Mouse (Mus musculus): Measurements from ENCODE around the gene Krt17. TPM values are rescaled to one million over a fixed set of nuclear protein-coding genes. Genes with fewer than 3 reads are reported as not detected.
"Not testable (repeated sequence)": the region's sequence is repeated elsewhere in the genome, so short reads cannot be mapped to it uniquely, and the experiment has no call there.

Gene Krt17
- total and polyA plus RNA-seq, 2 experiments = not detected

GRCm38 (mm10) chr11:100259079-100259478 is 1.8 kb downstream of the Krt17 start:
- H3K36me3 ChIP-seq (ENCODE audit: control insufficient read depth, insufficient read depth, low read length) = no peaks in the 10 kb centered on the region
- no peak overlapping the region for H3K4me3 ChIP-seq (ENCODE audit: insufficient read depth, low read depth, low read length)
- H3K79me2 ChIP-seq (ENCODE audit: control insufficient read depth, insufficient read depth, low read length) = no peaks in the 10 kb centered on the region
- H3K27ac ChIP-seq (replicated peaks; ENCODE audit: insufficient read depth, low read depth, low read length) = no peak overlapping the region
- DNase-seq (ENCODE audit: extremely low read depth, low read depth, low spot score) = no peak
- no peaks in the 10 kb centered on the region for H3K27me3 ChIP-seq (ENCODE audit: control insufficient read depth, insufficient read depth, low read length)
- no peak overlapping the region for H3K9ac ChIP-seq (ENCODE audit: low read depth, low read length)
- no peaks in the 10 kb centered on the region for H3K4me1 ChIP-seq (ENCODE audit: control insufficient read depth, insufficient read depth, low read length)
- 86% methylated on average over 9 of the region's 9 CpGs for WGBS
- TF ChIP-seq CTCF (IDR thresholded peaks at IDR 0.05; ENCODE audit: low read depth, low read length) = no peak
- no peak for TF ChIP-seq POLR2A (IDR thresholded peaks at IDR 0.05; ENCODE audit: extremely low read depth, insufficient read depth, low read length)

- Histone ChIP-seq H3K4me1 (ENCODE audit: control insufficient read depth, insufficient read depth, low read length) (no peaks in the 10 kb centered on the region), H3K4me3 (ENCODE audit: insufficient read depth, low read depth, low read length) (no peak overlapping the region), H3K27me3 (ENCODE audit: control insufficient read depth, insufficient read depth, low read length) (no peaks in the 10 kb centered on the region), H3K9ac (ENCODE audit: low read depth, low read length) (no peak overlapping the region), H3K36me3 (ENCODE audit: control insufficient read depth, insufficient read depth, low read length) (no peaks in the 10 kb centered on the region), H3K79me2 (ENCODE audit: control insufficient read depth, insufficient read depth, low read length) (no peaks in the 10 kb centered on the region), H3K27ac (replicated peaks; ENCODE audit: insufficient read depth, low read depth, low read length) (no peak overlapping the region)
- no peak for DNase-seq (ENCODE audit: extremely low read depth, low read depth, low spot score)
- 88% methylated on average over 1 of the region's 1 CpGs for WGBS
- no peak for TF ChIP-seq CTCF (IDR thresholded peaks at IDR 0.05; ENCODE audit: low read depth, low read length)
- TF ChIP-seq POLR2A (IDR thresholded peaks at IDR 0.05; ENCODE audit: extremely low read depth, insufficient read depth, low read length) = no peak
Observed at GRCm38 (mm10) chr11:100257967-100258366, 2.9 kb downstream of the Krt17 start.

DNA sequence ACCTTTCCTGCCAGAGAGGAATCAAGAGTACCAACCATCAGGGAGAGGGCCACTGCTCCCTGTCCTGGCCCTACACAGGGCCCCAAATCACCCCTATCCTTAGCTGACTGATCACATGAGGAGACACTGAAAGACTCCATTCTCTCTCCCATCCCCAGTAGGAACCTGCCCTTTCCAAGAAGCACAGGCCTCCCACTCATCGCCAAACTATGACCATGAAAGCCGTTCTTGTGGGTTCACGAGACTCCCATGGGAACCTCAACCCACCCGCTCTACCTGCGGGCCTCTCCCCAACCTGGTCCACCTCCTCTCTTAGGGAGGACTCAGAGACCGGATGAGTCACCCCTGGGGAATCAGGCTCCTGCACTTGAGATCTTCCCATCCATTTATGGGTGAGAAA is 5.3 kb downstream of the Krt17 start:
- 91% methylated on average over 6 of the region's 6 CpGs for WGBS
- Histone ChIP-seq H3K79me2 (ENCODE audit: control insufficient read depth, insufficient read depth, low read length) (no peaks in the 10 kb centered on the region), H3K27me3 (ENCODE audit: control insufficient read depth, insufficient read depth, low read length) (no peaks in the 10 kb centered on the region), H3K4me1 (ENCODE audit: control insufficient read depth, insufficient read depth, low read length) (no peaks in the 10 kb centered on the region), H3K36me3 (ENCODE audit: control insufficient read depth, insufficient read depth, low read length) (no peaks in the 10 kb centered on the region), H3K27ac (replicated peaks; ENCODE audit: insufficient read depth, low read depth, low read length) (no peak overlapping the region), H3K4me3 (ENCODE audit: insufficient read depth, low read depth, low read length) (no peak overlapping the region), H3K9ac (ENCODE audit: low read depth, low read length) (no peak overlapping the region)
- no peak for TF ChIP-seq POLR2A (IDR thresholded peaks at IDR 0.05; ENCODE audit: extremely low read depth, insufficient read depth, low read length)
- DNase-seq (ENCODE audit: extremely low read depth, low read depth, low spot score) = no peak

GRCm38 (mm10) chr11:100254360-100255090 is 6.3 kb downstream of the Krt17 start:
- Histone ChIP-seq H3K27ac (replicated peaks; ENCODE audit: insufficient read depth, low read depth, low read length) (no peak overlapping the region), H3K27me3 (ENCODE audit: control insufficient read depth, insufficient read depth, low read length) (no peaks in the 10 kb centered on the region), H3K36me3 (ENCODE audit: control insufficient read depth, insufficient read depth, low read length) (no peaks in the 10 kb centered on the region), H3K79me2 (ENCODE audit: control insufficient read depth, insufficient read depth, low read length) (no peaks in the 10 kb centered on the region), H3K4me1 (ENCODE audit: control insufficient read depth, insufficient read depth, low read length) (no peaks in the 10 kb centered on the region), H3K4me3 (ENCODE audit: insufficient read depth, low read depth, low read length) (no peak overlapping the region), H3K9ac (ENCODE audit: low read depth, low read length) (no peak overlapping the region)
- no peak for DNase-seq (ENCODE audit: extremely low read depth, low read depth, low spot score)
- TF ChIP-seq POLR2A (IDR thresholded peaks at IDR 0.05; ENCODE audit: extremely low read depth, insufficient read depth, low read length) = no peak
- no peak for TF ChIP-seq CTCF (IDR thresholded peaks at IDR 0.05; ENCODE audit: low read depth, low read length)
- WGBS = 75% methylated on average over 5 of the region's 5 CpGs

GRCm38 (mm10) chr11:100248852-100249465 is 11.9 kb downstream of the Krt17 start, which contains the start of gene Krt16:
Krt16 (minus strand) TSS chr11:100248902.
- H3K27me3 ChIP-seq (ENCODE audit: control insufficient read depth, insufficient read depth, low read length) = no peaks in the 10 kb centered on the region
- H3K36me3 ChIP-seq (ENCODE audit: control insufficient read depth, insufficient read depth, low read length) = no peaks in the 10 kb centered on the region
- WGBS = 74% methylated on average over 7 of the region's 7 CpGs
- TF ChIP-seq POLR2A (IDR thresholded peaks at IDR 0.05; ENCODE audit: extremely low read depth, insufficient read depth, low read length) (no peak), CTCF (IDR thresholded peaks at IDR 0.05; ENCODE audit: low read depth, low read length) (no peak)
- no peak within 1 kb of the TSS for H3K4me3 ChIP-seq (ENCODE audit: insufficient read depth, low read depth, low read length)
- no peaks in the 10 kb centered on the region for H3K4me1 ChIP-seq (ENCODE audit: control insufficient read depth, insufficient read depth, low read length)
- H3K9ac ChIP-seq (ENCODE audit: low read depth, low read length) = no peak within 1 kb of the TSS
- DNase-seq (ENCODE audit: extremely low read depth, low read depth, low spot score) = no peak
- no peak within 1 kb of the TSS for H3K27ac ChIP-seq (replicated peaks; ENCODE audit: insufficient read depth, low read depth, low read length)
- H3K79me2 ChIP-seq (ENCODE audit: control insufficient read depth, insufficient read depth, low read length) = no peaks in the 10 kb centered on the region

DNA sequence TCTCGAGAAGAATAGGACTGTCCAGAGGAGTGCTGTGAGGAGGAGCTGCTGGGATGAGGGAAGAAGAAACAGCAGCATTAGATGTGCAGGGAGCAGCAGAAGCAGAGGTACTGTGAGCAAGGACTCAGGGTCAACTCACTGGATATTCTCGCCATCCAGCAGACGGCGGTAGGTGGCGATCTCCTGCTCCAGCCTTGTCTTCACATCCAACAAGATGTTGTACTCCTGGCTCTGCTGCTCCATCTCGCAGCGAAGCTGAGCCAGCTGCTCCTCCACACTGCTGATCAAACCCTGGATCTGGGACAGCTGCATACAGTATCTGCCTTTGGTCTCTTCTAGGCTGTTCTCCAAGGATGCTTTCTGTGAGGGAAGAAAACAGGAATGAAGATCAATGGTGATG is 14.4 kb downstream of the Krt17 start:
- not testable (repeated sequence) for H3K9ac ChIP-seq (ENCODE audit: low read depth, low read length); H3K36me3 ChIP-seq (ENCODE audit: control insufficient read depth, insufficient read depth, low read length); H3K27me3 ChIP-seq (ENCODE audit: control insufficient read depth, insufficient read depth, low read length); DNase-seq (ENCODE audit: extremely low read depth, low read depth, low spot score); H3K4me1 ChIP-seq (ENCODE audit: control insufficient read depth, insufficient read depth, low read length); H3K4me3 ChIP-seq (ENCODE audit: insufficient read depth, low read depth, low read length); H3K27ac ChIP-seq (replicated peaks; ENCODE audit: insufficient read depth, low read depth, low read length); H3K79me2 ChIP-seq (ENCODE audit: control insufficient read depth, insufficient read depth, low read length)
- WGBS = 60% methylated on average over 7 of the region's 7 CpGs

DNA sequence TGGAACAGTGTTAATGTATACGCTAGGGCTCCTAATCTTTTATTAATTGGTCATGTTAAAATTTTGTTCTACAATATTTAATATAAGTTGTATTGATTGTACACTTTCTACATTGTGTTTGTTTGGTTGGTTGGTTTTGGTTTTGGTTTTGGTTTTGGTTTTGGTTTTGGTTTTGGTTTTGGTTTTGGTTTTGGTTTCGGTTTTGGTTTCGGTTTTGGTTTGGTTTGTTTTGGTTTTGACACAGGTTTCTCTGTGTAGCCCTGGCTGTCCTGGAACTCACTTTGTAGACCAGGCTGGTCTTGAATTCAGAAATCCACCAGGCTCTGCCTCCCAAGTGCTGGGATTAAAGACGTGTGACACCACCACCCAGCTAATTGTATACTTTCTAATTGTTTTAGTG is 20.6 kb downstream of the Krt17 start:
- H3K9ac ChIP-seq (ENCODE audit: low read depth, low read length); H3K27ac ChIP-seq (replicated peaks; ENCODE audit: insufficient read depth, low read depth, low read length); H3K27me3 ChIP-seq (ENCODE audit: control insufficient read depth, insufficient read depth, low read length); H3K36me3 ChIP-seq (ENCODE audit: control insufficient read depth, insufficient read depth, low read length); H3K79me2 ChIP-seq (ENCODE audit: control insufficient read depth, insufficient read depth, low read length); DNase-seq (ENCODE audit: extremely low read depth, low read depth, low spot score); H3K4me3 ChIP-seq (ENCODE audit: insufficient read depth, low read depth, low read length); H3K4me1 ChIP-seq (ENCODE audit: control insufficient read depth, insufficient read depth, low read length): not testable (repeated sequence)
- 93% methylated on average over 4 of the region's 4 CpGs for WGBS

All from liver, adult 2 months (tissue).